Mouse (Mus musculus) myocyte (in vitro differentiated cells): Measurements from ENCODE around the gene Reep6. TPM values are rescaled to one million over a fixed set of nuclear protein-coding genes. Genes with fewer than 3 reads are reported as not detected.
A peak's percentile ranks its signal among the peaks of the same experiment; 100 is the strongest.

Experiments used
- H3K27me3 ChIP-seq: one replicate; pipeline ENCODE4 v1.6.1; 2011; ENCODE audit not compliant: control insufficient read depth, insufficient read depth, insufficient read length
- H3K36me3 ChIP-seq: one replicate; pipeline ENCODE4 v1.6.1; 2011; ENCODE audit not compliant: control insufficient read depth, insufficient read depth
- H3K4me2 ChIP-seq: one replicate; pipeline ENCODE4 v1.6.1; 2011; ENCODE audit warnings: low read depth, control low read depth
- H3K4me3 ChIP-seq: one replicate; pipeline ENCODE4 v1.5.1; 2011; ENCODE audit warnings: mild to moderate bottlenecking, control low read depth, moderate library complexity
- H3K79me2 ChIP-seq: one replicate; pipeline ENCODE4 v1.6.1; 2011; ENCODE audit not compliant: control insufficient read depth, insufficient read depth
- H3ac ChIP-seq: one replicate; pipeline ENCODE4 v1.6.1; 2011; ENCODE audit not compliant: control insufficient read depth, insufficient read length
- CEBPB ChIP-seq: IDR thresholded peaks from 2 replicates; pipeline ENCODE4 v1.6.1; 2011; ENCODE audit warnings: mild to moderate bottlenecking, moderate library complexity; ENCODE audit not compliant: poor library complexity, insufficient read depth, severe bottlenecking
- E2F4 ChIP-seq: IDR thresholded peaks from one replicate; pipeline ENCODE4 v1.6.1; 2011; ENCODE audit warnings: mild to moderate bottlenecking, control low read depth, moderate library complexity; ENCODE audit not compliant: insufficient read depth
- MAX ChIP-seq: IDR thresholded peaks from one replicate; pipeline ENCODE4 v1.6.1; 2011; ENCODE audit warnings: low read depth, mild to moderate bottlenecking, control low read depth
- MYOD1 ChIP-seq, 3 experiments: IDR thresholded peaks; one replicate each; pipeline ENCODE4 v1.6.1; 2011; ENCODE audit warnings: control low read depth in 2 of 3, low read depth in 2 of 3, mild to moderate bottlenecking in 2 of 3, moderate library complexity in 1 of 3; ENCODE audit not compliant: insufficient read length in 2 of 3, control insufficient read depth in 1 of 3
- MYOG ChIP-seq, 3 experiments: IDR thresholded peaks; one replicate each; pipeline ENCODE4 v1.6.1; 2011; ENCODE audit warnings: control low read depth in 2 of 3, low read depth in 2 of 3, mild to moderate bottlenecking in 2 of 3; ENCODE audit not compliant: insufficient read length in 2 of 3, control insufficient read depth in 1 of 3, insufficient read depth in 1 of 3
- POLR2A ChIP-seq: IDR thresholded peaks from one replicate; pipeline ENCODE4 v1.6.1; 2011; ENCODE audit warnings: low read depth, mild to moderate bottlenecking, control low read depth, moderate library complexity; ENCODE audit not compliant: insufficient read length
- POLR2AphosphoS2 ChIP-seq: IDR thresholded peaks from one replicate; pipeline ENCODE4 v1.6.1; 2011; ENCODE audit warnings: low read depth, control low read depth; ENCODE audit not compliant: insufficient read length
- REST ChIP-seq: IDR thresholded peaks from one replicate; pipeline ENCODE4 v1.6.1; 2011; ENCODE audit warnings: mild to moderate bottlenecking, control low read depth, moderate library complexity; ENCODE audit not compliant: insufficient read depth, insufficient read length
- SRF ChIP-seq: IDR thresholded peaks from one replicate; pipeline ENCODE4 v1.6.1; 2011; ENCODE audit warnings: low read depth; ENCODE audit not compliant: control insufficient read depth, insufficient read length
- TCF12 ChIP-seq: IDR thresholded peaks from one replicate; pipeline ENCODE4 v1.6.1; 2011; ENCODE audit warnings: mild to moderate bottlenecking, control low read depth; ENCODE audit not compliant: poor library complexity, insufficient read depth, severe bottlenecking
- TCF3 ChIP-seq: IDR thresholded peaks from one replicate; pipeline ENCODE4 v1.6.1; 2011; ENCODE audit warnings: low read depth, control low read depth; ENCODE audit not compliant: insufficient read length
- USF1 ChIP-seq: IDR thresholded peaks from one replicate; pipeline ENCODE4 v1.6.1; 2011; ENCODE audit warnings: low read depth, mild to moderate bottlenecking, control low read depth, moderate library complexity
- polyA plus RNA-seq: library from polyadenylated mRNA; unstranded; fragments of >200 nt; fragmentation: generic; extraction: Trizol; gene quantifications from one replicate; pipeline ENCODE4 v1.2.1, GENCODE M21; 2012; ENCODE audit warnings: missing spikeins

Gene Reep6
- polyA plus RNA-seq, 1 experiment: 25.7 TPM

- peaks cover 7% of the 10 kb centered on the region for H3K27me3 ChIP-seq
- TF ChIP-seq USF1 (no peak), REST (no peak), TCF12 (no peak), MAX (no peak), POLR2A (peak; percentile 44)
- no peak overlapping the region for H3ac ChIP-seq
- H3K4me2 ChIP-seq: peak overlapping the region; percentile 80
- peak overlapping the region; percentile 94 for H3K4me3 ChIP-seq
- H3K79me2 ChIP-seq: peaks cover 15% of the 10 kb centered on the region
- peaks cover 16% of the 10 kb centered on the region for H3K36me3 ChIP-seq
These were observed 35.4 kb upstream of the Reep6 start for GRCm38 (mm10) chr10:80294311-80294710.

GRCm38 (mm10) chr10:80294788-80295303 is 34.9 kb upstream of the Reep6 start:
- Histone ChIP-seq H3K4me2 (no peak overlapping the region), H3K79me2 (peaks cover 15% of the 10 kb centered on the region)

DNA sequence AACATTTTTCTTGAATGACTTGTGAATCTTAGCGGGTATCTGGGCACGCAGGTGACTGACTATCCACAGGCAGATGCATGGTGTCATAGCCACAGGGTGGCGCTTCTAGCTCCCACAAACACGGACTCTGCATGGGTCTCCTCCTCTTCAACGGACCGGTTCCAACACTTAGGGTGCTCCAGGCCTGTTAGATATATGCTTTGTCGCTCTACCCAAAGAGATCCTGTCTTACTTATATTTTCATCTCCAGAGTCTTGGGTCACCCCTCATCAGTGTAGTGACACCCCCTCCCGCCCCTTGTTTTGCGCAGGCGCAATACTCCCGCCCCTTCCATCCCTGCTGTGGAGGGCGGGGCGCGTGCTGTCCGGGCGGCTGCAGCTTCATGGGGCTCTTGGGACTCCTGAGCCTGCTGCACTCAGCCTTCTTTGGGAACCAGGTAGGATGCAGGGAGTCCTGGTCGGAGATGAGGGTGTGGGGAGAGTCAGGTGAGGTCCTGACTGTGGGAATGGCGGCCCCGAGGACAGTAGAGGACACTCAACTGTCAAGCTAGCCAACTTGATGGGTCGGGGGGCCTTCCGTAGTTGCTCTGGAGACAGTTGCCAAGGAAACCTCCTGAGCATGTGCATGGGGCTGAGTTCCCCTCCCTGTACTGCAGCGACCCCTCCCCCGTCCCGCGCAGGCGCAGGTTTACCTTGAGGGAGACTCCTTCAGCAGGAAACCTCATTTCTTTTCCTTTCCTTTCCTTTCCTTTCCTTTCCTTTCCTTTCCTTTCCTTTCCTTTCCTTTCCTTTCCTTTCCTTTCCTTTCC is 33.9 kb upstream of the Reep6 start, which contains the start of gene Apc2:
Apc2 (plus strand) TSS at position 360 of the 808 bp plus-strand sequence.
- peaks cover 15% of the 10 kb centered on the region for H3K79me2 ChIP-seq
- H3K4me2 ChIP-seq: peak within 1 kb of the TSS; percentile 63
- peak; percentile 84 for TF ChIP-seq POLR2AphosphoS2
- no peak for TF ChIP-seq E2F4
- peak in 1 of 3 experiments; percentile 28 for TF ChIP-seq MYOD1 (IDR thresholded peaks at IDR 0.05; ENCODE audit: control insufficient read depth in 1 of 3, insufficient read length in 2 of 3, low read depth in 2 of 3)
- TF ChIP-seq MYOG (IDR thresholded peaks at IDR 0.05; ENCODE audit: control insufficient read depth in 1 of 3, insufficient read depth in 1 of 3, insufficient read length in 2 of 3, low read depth in 2 of 3): no peak
- TF ChIP-seq CEBPB: no peak
- no peak for TF ChIP-seq POLR2A
- no peak for TF ChIP-seq USF1
- peaks cover 16% of the 10 kb centered on the region for H3K36me3 ChIP-seq
- H3ac ChIP-seq: no peak within 1 kb of the TSS
- H3K27me3 ChIP-seq: peaks cover 22% of the 10 kb centered on the region
- H3K4me3 ChIP-seq: no peak within 1 kb of the TSS

More at GRCm38 (mm10) chr10:80294788-80295303, 34.9 kb upstream of the Reep6 start:
- Histone ChIP-seq H3ac (no peak overlapping the region), H3K27me3 (peaks cover 13% of the 10 kb centered on the region), H3K36me3 (peaks cover 16% of the 10 kb centered on the region), H3K4me3 (no peak overlapping the region)
- no peak for TF ChIP-seq CEBPB
- peak; percentile 89 for TF ChIP-seq POLR2AphosphoS2

DNA sequence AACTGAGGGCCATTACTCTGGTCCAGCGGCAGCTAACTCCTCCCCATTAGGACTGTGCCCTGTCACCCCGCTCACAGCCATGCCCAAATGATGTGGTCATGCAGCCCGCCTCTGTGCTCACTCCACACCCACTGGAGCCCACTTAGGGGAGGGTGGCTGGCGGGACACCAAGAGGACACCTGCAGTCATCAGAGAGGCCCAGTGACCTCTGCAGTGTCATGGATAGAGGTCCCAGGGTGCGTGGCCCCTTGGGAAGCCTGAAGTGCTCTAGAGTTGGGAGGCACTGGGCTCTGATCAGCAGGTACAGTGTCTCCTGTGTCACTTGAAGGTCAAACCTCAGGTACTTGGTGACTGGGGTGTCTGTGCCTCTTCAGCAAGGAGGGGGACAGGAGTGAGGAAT is 32.9 kb upstream of the Reep6 start:
- Histone ChIP-seq H3K27me3 (peaks cover 27% of the 10 kb centered on the region), H3K4me3 (no peak overlapping the region), H3K4me2 (no peak overlapping the region), H3K79me2 (peaks cover 15% of the 10 kb centered on the region), H3K36me3 (peaks cover 16% of the 10 kb centered on the region), H3ac (no peak overlapping the region)
- TF ChIP-seq POLR2AphosphoS2 (no peak), E2F4 (no peak), CEBPB (no peak), REST (no peak), USF1 (no peak), MAX (no peak), TCF3 (no peak), MYOG (IDR thresholded peaks at IDR 0.05; ENCODE audit: control insufficient read depth in 1 of 3, insufficient read depth in 1 of 3, insufficient read length in 2 of 3, low read depth in 2 of 3) (no peak), TCF12 (no peak), POLR2A (no peak), SRF (no peak), MYOD1 (IDR thresholded peaks at IDR 0.05; ENCODE audit: control insufficient read depth in 1 of 3, insufficient read length in 2 of 3, low read depth in 2 of 3) (no peak)

DNA sequence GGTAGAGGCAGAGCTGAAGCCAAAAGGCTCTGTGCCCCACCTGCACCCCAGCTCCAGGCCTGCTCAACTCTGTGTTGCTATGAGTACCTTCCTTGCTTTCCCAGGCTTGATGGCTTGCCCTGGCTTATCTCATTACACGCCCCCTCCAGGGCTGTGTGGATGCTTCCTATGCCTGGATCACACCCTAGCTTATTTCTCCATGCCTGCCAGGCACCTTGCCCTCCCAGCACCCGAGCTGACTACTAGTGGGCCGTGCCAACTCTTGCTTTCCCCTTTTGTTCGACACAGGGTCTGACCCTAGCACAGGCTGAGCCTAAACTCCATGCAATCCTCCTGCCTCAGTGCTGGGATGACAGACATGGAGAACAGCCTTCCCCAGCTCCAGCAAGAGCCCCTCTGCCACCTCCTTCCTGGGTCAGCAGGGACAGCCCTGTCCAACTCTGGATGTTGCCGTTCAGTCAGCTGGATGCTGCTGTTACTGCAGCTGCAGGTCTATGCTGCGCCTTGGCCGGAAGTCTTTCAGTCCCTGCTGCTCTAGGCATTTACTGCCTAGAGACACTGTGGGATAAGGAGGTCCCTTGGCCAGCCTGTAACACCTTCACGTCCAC is 32.1 kb upstream of the Reep6 start:
- Histone ChIP-seq H3K27me3 (peaks cover 27% of the 10 kb centered on the region), H3ac (no peak overlapping the region), H3K79me2 (peaks cover 12% of the 10 kb centered on the region), H3K4me2 (no peak overlapping the region), H3K4me3 (no peak overlapping the region), H3K36me3 (peaks cover 16% of the 10 kb centered on the region)
- no peak for TF ChIP-seq CEBPB
- TF ChIP-seq MYOG (IDR thresholded peaks at IDR 0.05; ENCODE audit: control insufficient read depth in 1 of 3, insufficient read depth in 1 of 3, insufficient read length in 2 of 3, low read depth in 2 of 3): no peak
- no peak for TF ChIP-seq POLR2A
- no peak for TF ChIP-seq E2F4
- no peak for TF ChIP-seq POLR2AphosphoS2
- no peak for TF ChIP-seq TCF3
- TF ChIP-seq TCF12: no peak
- no peak for TF ChIP-seq SRF
- TF ChIP-seq MAX: no peak
- TF ChIP-seq MYOD1 (IDR thresholded peaks at IDR 0.05; ENCODE audit: control insufficient read depth in 1 of 3, insufficient read length in 2 of 3, low read depth in 2 of 3): no peak
- no peak for TF ChIP-seq USF1
- no peak for TF ChIP-seq REST
